Mouse (Mus musculus): ENCODE results near the gene Krt77. TPM values are rescaled to one million over a fixed set of nuclear protein-coding genes. Genes with fewer than 3 reads are reported as not detected.

Gene Krt77
- polyA plus RNA-seq, 1 experiment: not detected

DNA sequence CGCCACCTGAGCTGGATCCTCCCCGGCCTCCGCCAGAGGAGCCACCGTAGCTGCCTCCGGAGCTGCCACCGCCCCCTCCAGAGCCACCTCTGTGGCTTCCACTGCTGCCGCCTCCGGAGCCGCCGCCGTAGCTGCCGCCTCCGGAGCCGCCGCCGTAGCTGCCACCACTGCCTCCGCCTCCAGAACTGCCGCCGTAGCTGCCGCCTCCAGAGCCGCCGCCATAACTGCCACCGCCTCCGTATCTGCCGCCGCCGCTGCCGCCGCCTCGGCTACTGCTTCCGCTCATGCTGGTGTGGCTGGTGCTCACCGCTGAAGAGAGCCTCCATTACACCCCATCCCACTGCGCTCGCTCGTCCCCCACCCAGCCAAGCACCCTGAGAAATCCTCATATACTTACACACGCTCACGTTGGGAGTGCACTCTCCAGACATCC, 23.5 kb downstream of the Krt77 start:
- peaks cover 12% of the 10 kb centered on the region for H3K4me1 ChIP-seq
- no peaks in the 10 kb centered on the region for H3K36me3 ChIP-seq (replicated peaks; ENCODE audit: low read length)
- no peak for TF ChIP-seq GATA1 (IDR thresholded peaks at IDR 0.05; ENCODE audit: borderline replicate concordance, low read length)
- no peak for TF ChIP-seq FLI1 (IDR thresholded peaks at IDR 0.05; ENCODE audit: low read length)
- H3K27me3 ChIP-seq (replicated peaks): peaks cover 76% of the 10 kb centered on the region
- H3K4me3 ChIP-seq (replicated peaks): peak overlapping the region; percentile 81
- H3K9me3 ChIP-seq: no peaks in the 10 kb centered on the region

DNA sequence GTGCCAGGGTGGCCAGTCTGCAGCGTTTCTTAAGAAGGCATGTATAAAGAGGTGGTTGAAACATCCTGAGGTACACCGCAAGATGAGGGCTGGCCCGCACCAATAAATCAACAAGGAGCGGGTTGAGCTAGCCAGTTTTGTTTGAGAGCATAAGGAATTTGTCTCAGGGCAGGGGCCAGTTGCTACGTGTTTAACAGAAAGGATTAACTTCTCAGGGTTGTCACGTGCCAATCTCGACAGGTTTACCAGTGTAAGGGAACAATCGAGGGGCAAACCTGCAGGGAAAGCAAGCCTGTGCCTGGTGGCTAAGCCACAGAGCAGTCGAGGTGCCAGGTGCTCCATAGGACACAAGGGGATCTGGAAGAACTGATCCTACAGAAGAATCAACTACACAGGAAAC, 26.3 kb downstream of the Krt77 start:
- peaks cover 12% of the 10 kb centered on the region for H3K4me1 ChIP-seq
- TF ChIP-seq FLI1 (IDR thresholded peaks at IDR 0.05; ENCODE audit: low read length): no peak
- no peak for TF ChIP-seq GATA1 (IDR thresholded peaks at IDR 0.05; ENCODE audit: borderline replicate concordance, low read length)
- H3K4me3 ChIP-seq (replicated peaks): no peak overlapping the region
- H3K9me3 ChIP-seq: no peaks in the 10 kb centered on the region
- H3K36me3 ChIP-seq (replicated peaks; ENCODE audit: low read length): no peaks in the 10 kb centered on the region
- H3K27me3 ChIP-seq (replicated peaks): peaks cover 78% of the 10 kb centered on the region

DNA sequence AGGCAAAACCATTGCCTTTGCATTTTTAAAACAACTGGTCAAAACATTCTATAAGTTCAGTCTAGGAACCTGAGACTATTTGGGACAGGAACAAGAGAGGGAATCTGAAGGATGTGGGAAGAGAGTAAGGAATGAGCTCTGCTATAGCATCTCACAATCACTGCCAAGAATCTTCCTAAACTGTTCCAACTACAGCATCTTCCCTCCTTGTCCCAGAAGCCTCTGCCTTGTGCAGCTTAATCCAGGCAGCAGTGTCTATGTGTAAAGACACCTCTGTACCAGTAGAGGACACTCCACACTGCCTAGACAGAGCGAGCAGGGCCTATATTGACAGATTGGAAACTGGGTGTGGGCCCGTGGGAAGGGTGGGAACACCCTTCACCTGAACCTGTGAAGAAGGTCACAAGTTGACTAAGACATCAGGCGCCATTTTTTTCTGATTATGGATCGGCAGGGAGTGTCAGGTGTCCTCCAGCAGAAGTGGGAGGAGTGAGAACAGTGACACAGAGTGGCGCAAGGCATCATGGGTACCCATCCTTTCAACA, 34.6 kb downstream of the Krt77 start:
- no peak overlapping the region for H3K4me3 ChIP-seq (replicated peaks)
- TF ChIP-seq FLI1 (IDR thresholded peaks at IDR 0.05; ENCODE audit: low read length) (no peak), GATA1 (IDR thresholded peaks at IDR 0.05; ENCODE audit: borderline replicate concordance, low read length) (no peak)
- no peaks in the 10 kb centered on the region for H3K9me3 ChIP-seq
- no peaks in the 10 kb centered on the region for H3K36me3 ChIP-seq (replicated peaks; ENCODE audit: low read length)
- H3K4me1 ChIP-seq: peaks cover 4% of the 10 kb centered on the region; the same call in 1 of the 2 replicates
- peaks cover 53% of the 10 kb centered on the region for H3K27me3 ChIP-seq (replicated peaks)

DNA sequence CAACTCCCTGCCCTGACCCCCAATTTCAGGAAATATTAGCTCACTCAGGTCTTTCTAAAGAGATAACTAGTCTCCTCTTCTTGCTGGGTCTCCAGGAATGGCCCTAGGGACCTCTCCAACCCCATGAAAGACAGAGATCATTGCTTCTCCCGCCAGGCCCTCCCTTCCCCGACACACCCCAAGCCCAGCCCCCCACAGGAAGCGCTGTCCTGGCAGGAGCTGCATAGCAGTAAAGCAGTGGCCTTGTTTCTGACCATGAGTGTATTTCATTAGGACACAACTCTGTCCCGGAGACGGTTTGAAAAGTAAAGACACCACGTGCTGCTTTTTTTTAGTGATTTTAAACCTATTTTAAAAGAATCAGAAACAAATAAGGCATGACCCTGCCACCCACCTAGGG, 36.4 kb downstream of the Krt77 start:
- Histone ChIP-seq H3K27me3 (replicated peaks) (peaks cover 47% of the 10 kb centered on the region), H3K9me3 (no peaks in the 10 kb centered on the region), H3K36me3 (replicated peaks; ENCODE audit: low read length) (no peaks in the 10 kb centered on the region), H3K4me3 (replicated peaks) (no peak overlapping the region), H3K4me1 (peaks cover 4% of the 10 kb centered on the region; the same call in 1 of the 2 replicates)
- TF ChIP-seq GATA1 (IDR thresholded peaks at IDR 0.05; ENCODE audit: borderline replicate concordance, low read length) (no peak), FLI1 (IDR thresholded peaks at IDR 0.05; ENCODE audit: low read length) (no peak)

DNA sequence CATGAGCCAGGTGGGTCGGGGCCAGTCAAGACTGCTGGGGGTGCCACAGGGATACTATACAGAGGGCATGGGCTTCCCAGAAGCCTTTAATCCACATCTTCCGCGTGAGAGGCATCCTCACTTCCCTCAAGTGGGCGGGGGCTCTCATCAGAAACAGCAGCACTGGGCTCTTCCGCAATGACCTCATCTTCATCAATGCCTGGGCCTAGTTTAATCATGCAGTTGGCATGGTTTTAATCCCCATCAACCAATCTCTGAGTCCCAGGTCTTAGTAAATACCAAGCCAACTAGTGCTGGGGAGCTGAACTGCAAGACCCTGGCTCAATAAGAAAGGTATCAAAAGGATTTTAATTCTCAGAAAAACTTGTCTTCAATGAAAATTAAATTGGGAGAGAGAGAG, 40.1 kb downstream of the Krt77 start:
- Histone ChIP-seq H3K9me3 (no peaks in the 10 kb centered on the region), H3K4me3 (replicated peaks) (no peak overlapping the region), H3K36me3 (replicated peaks; ENCODE audit: low read length) (no peaks in the 10 kb centered on the region), H3K4me1 (no peaks in the 10 kb centered on the region), H3K27me3 (replicated peaks) (peaks cover 54% of the 10 kb centered on the region)
- no peak for TF ChIP-seq FLI1 (IDR thresholded peaks at IDR 0.05; ENCODE audit: low read length)
- TF ChIP-seq GATA1 (IDR thresholded peaks at IDR 0.05; ENCODE audit: borderline replicate concordance, low read length): no peak

DNA sequence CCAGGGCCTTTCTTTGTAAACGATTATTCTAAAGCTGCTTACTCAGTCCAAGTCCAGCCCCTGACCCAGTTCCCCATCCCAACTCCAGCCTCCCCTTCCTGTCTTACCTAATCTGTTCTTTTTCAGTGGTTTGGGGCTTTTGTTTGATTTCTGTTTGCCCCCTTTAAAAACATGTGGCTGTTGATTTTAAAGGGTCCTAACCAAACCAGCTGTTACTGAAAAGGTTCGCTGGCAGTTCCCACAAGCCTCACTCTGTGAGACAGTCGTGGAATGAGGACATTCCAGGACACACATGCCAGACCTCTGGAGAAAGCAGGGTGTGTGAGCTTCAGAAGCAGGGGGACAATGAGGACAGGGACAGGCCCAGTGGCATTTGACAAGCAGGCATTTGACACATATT, 47.7 kb downstream of the Krt77 start:
- H3K4me3 ChIP-seq (replicated peaks): no peak overlapping the region
- no peaks in the 10 kb centered on the region for H3K4me1 ChIP-seq
- no peaks in the 10 kb centered on the region for H3K9me3 ChIP-seq
- H3K36me3 ChIP-seq (replicated peaks; ENCODE audit: low read length): no peaks in the 10 kb centered on the region
- TF ChIP-seq FLI1 (IDR thresholded peaks at IDR 0.05; ENCODE audit: low read length) (no peak), GATA1 (IDR thresholded peaks at IDR 0.05; ENCODE audit: borderline replicate concordance, low read length) (no peak)
- peaks cover 42% of the 10 kb centered on the region for H3K27me3 ChIP-seq (replicated peaks)

GRCm38 (mm10) chr15:101817875-101818274, 51.6 kb downstream of the Krt77 start, which contains the start of gene Krt2:
Gene Krt2 (minus strand): TSS chr15:101818169.
- Histone ChIP-seq H3K36me3 (replicated peaks; ENCODE audit: low read length) (no peaks in the 10 kb centered on the region), H3K4me1 (no peaks in the 10 kb centered on the region), H3K9me3 (no peaks in the 10 kb centered on the region), H3K4me3 (replicated peaks) (no peak within 1 kb of the TSS), H3K27me3 (replicated peaks) (peaks cover 50% of the 10 kb centered on the region)
- TF ChIP-seq GATA1 (IDR thresholded peaks at IDR 0.05; ENCODE audit: borderline replicate concordance, low read length): no peak
- TF ChIP-seq FLI1 (IDR thresholded peaks at IDR 0.05; ENCODE audit: low read length): no peak

Other genes with a start within 250 kb of the Krt77 start
- gene Gm5414, start 241.5 kb downstream of the Krt77 start, polyA plus RNA-seq (2012; ENCODE audit: insufficient read depth, low replicate concordance): not detected in 2 replicates
- not detected in 2 replicates for gene Gm5478, start 222.3 kb downstream of the Krt77 start, polyA plus RNA-seq (2012; ENCODE audit: insufficient read depth, low replicate concordance)
- not detected in 2 replicates for gene Krt6b, start 189.4 kb downstream of the Krt77 start, polyA plus RNA-seq (2012; ENCODE audit: insufficient read depth, low replicate concordance)
- gene Krt6a, start 175.4 kb downstream of the Krt77 start, polyA plus RNA-seq (2012; ENCODE audit: insufficient read depth, low replicate concordance): 0.03 TPM in 1 of 2 replicates, not detected in the other
- not detected in 2 replicates for gene Krt5, start 156.8 kb downstream of the Krt77 start, polyA plus RNA-seq (2012; ENCODE audit: insufficient read depth, low replicate concordance)
- gene Krt71, start 126.6 kb downstream of the Krt77 start, polyA plus RNA-seq (2012; ENCODE audit: insufficient read depth, low replicate concordance): not detected in 2 replicates
- not detected in 2 replicates for gene Krt72, start 83.2 kb downstream of the Krt77 start, polyA plus RNA-seq (2012; ENCODE audit: insufficient read depth, low replicate concordance)
- gene Krt73, start 67.4 kb downstream of the Krt77 start, polyA plus RNA-seq (2012; ENCODE audit: insufficient read depth, low replicate concordance): not detected in 2 replicates
- not detected in 2 replicates for gene Krt2, start 51.5 kb downstream of the Krt77 start, polyA plus RNA-seq (2012; ENCODE audit: insufficient read depth, low replicate concordance)
- gene Krt1, start 18.9 kb downstream of the Krt77 start, polyA plus RNA-seq (2012; ENCODE audit: insufficient read depth, low replicate concordance): not detected in 2 replicates
- gene Krt76, start 23.2 kb upstream of the Krt77 start, polyA plus RNA-seq (2012; ENCODE audit: insufficient read depth, low replicate concordance): not detected in 2 replicates
- not detected in 2 replicates for gene Krt4, start 55.0 kb upstream of the Krt77 start, polyA plus RNA-seq (2012; ENCODE audit: insufficient read depth, low replicate concordance)
- not detected in 2 replicates for gene Krt79, start 70.6 kb upstream of the Krt77 start, polyA plus RNA-seq (2012; ENCODE audit: insufficient read depth, low replicate concordance)
- gene Krt78, start 84.6 kb upstream of the Krt77 start, polyA plus RNA-seq (2012; ENCODE audit: insufficient read depth, low replicate concordance): not detected in 2 replicates
- gene Krt8, start 134.8 kb upstream of the Krt77 start, polyA plus RNA-seq (2012; ENCODE audit: insufficient read depth, low replicate concordance): not detected in 2 replicates
- 0.06 TPM in 1 of 2 replicates, not detected in the other for gene Krt18, start 158.5 kb upstream of the Krt77 start, polyA plus RNA-seq (2012; ENCODE audit: insufficient read depth, low replicate concordance)
- 18.2 and 102 TPM in 2 replicates for gene Eif4b, start 204.1 kb upstream of the Krt77 start, polyA plus RNA-seq (2012; ENCODE audit: insufficient read depth, low replicate concordance)
- gene Tns2, start 230.7 kb upstream of the Krt77 start, polyA plus RNA-seq (2012; ENCODE audit: insufficient read depth, low replicate concordance): 0.43 TPM in 1 of 2 replicates, not detected in the other

Data from megakaryocyte, embryonic 14.5 days (primary cell).